Mouse (Mus musculus) thymus, adult 2 months (tissue): Measurements from ENCODE around the gene Prkg1.

Experiments
- CTCF ChIP-seq: fragments of 200-500 bp; IDR thresholded peaks from 2 replicates; pipeline ENCODE4 v1.5.1; 2012; ENCODE audit warnings: mild to moderate bottlenecking, control low read depth, low read length, moderate library complexity, borderline replicate concordance; ENCODE audit not compliant: control insufficient read depth, poor library complexity, insufficient read depth; ENCODE audit errors: extremely low read depth
- POLR2A ChIP-seq: fragments of 200-500 bp; IDR thresholded peaks from 2 replicates; pipeline ENCODE4 v1.6.1; 2012; ENCODE audit warnings: mild to moderate bottlenecking, low read length, control low read depth, moderate library complexity; ENCODE audit not compliant: control insufficient read depth, poor library complexity, insufficient read depth; ENCODE audit errors: extremely low read depth

- TF ChIP-seq CTCF (no peak), POLR2A (no peak)
Observed at GRCm38 (mm10) chr19:30851023-30851422, 913.8 kb downstream of the Prkg1 start.
